Mouse (Mus musculus): ENCODE measurements around the gene Atg4b.
"Not testable (repeated sequence)": the region's sequence is repeated elsewhere in the genome, so short reads cannot be mapped to it uniquely, and the experiment has no call there.

The Atg4b gene

GRCm38 (mm10) chr1:93811495-93812039 is 60.3 kb downstream of the Atg4b start:
- in situ Hi-C loops (cut with MboI; ENCODE audit: low sequenced_read_pairs) = no loop called here

GRCm38 (mm10) chr1:93817823-93818532 is 66.7 kb downstream of the Atg4b start:
- in situ Hi-C loops (cut with MboI; ENCODE audit: low sequenced_read_pairs) = no loop called here

GRCm38 (mm10) chr1:93818722-93819121 is 67.4 kb downstream of the Atg4b start:
- in situ Hi-C loops (cut with MboI; ENCODE audit: low sequenced_read_pairs) = no loop called here

GRCm38 (mm10) chr1:93823796-93824495 is 72.6 kb downstream of the Atg4b start:
- in situ Hi-C loops (cut with MboI; ENCODE audit: low sequenced_read_pairs) = no loop called here

GRCm38 (mm10) chr1:93824609-93825008 is 73.3 kb downstream of the Atg4b start, which contains the start of gene D2hgdh:
D2hgdh (plus strand) TSS chr1:93824909.
- in situ Hi-C loops (cut with MboI; ENCODE audit: low sequenced_read_pairs) = no loop called here

GRCm38 (mm10) chr1:93825105-93825674 is 73.9 kb downstream of the Atg4b start:
- in situ Hi-C loops (cut with MboI; ENCODE audit: low sequenced_read_pairs) = no loop called here

GRCm38 (mm10) chr1:93825771-93826539 is 74.7 kb downstream of the Atg4b start:
- in situ Hi-C loops (cut with MboI; ENCODE audit: low sequenced_read_pairs) = no loop called here

- in situ Hi-C loops (cut with MboI; ENCODE audit: low sequenced_read_pairs) = no loop called here
These were observed 75.2 kb downstream of the Atg4b start for GRCm38 (mm10) chr1:93826540-93826835.

- in situ Hi-C loops (cut with MboI; ENCODE audit: low sequenced_read_pairs) = not testable (repeated sequence)
These were observed 81.6 kb downstream of the Atg4b start for GRCm38 (mm10) chr1:93832754-93833360.

- in situ Hi-C loops (cut with MboI; ENCODE audit: low sequenced_read_pairs) = no loop called here
These were observed 83.4 kb downstream of the Atg4b start for GRCm38 (mm10) chr1:93834671-93835150.

GRCm38 (mm10) chr1:93835211-93835610 is 83.9 kb downstream of the Atg4b start:
- in situ Hi-C loops (cut with MboI; ENCODE audit: low sequenced_read_pairs) = no loop called here

- in situ Hi-C loops (cut with MboI; ENCODE audit: low sequenced_read_pairs) = no loop called here
These were observed 84.7 kb downstream of the Atg4b start for GRCm38 (mm10) chr1:93835876-93836531.

GRCm38 (mm10) chr1:93836532-93836913 is 85.2 kb downstream of the Atg4b start:
- in situ Hi-C loops (cut with MboI; ENCODE audit: low sequenced_read_pairs) = no loop called here

- in situ Hi-C loops (cut with MboI; ENCODE audit: low sequenced_read_pairs) = no loop called here
These were observed 86.0 kb downstream of the Atg4b start for GRCm38 (mm10) chr1:93837335-93837734.

GRCm38 (mm10) chr1:93838569-93838968 is 87.3 kb downstream of the Atg4b start:
- in situ Hi-C loops (cut with MboI; ENCODE audit: low sequenced_read_pairs) = not testable (repeated sequence)
